Mouse (Mus musculus) neural tube, embryonic 11.5 days (tissue): Measurements from ENCODE around the gene Smarcb1. TPM values are rescaled to one million over a fixed set of nuclear protein-coding genes. Genes with fewer than 3 reads are reported as not detected.

Experiments used
- ATAC-seq: fragments of 200-750 bp; cut with Nextera tagmentation; 2 replicates; pipeline ENCODE4 v1.8.0; 2017; ENCODE audit warnings: moderate number of reproducible peaks, mild to moderate bottlenecking, moderate TSS enrichment, moderate library complexity; ENCODE audit not compliant: insufficient read depth, low FRiP score, low TSS enrichment
- DNase-seq: peaks from one replicate; pipeline ENCODE4 v3.0.0-alpha.2; 2015; ENCODE audit warnings: low spot score
- H3K27ac ChIP-seq: fragments of 300-500 bp; sonication (generic); 2 replicates; pipeline ENCODE4 v1.5.1; 2014; ENCODE audit warnings: low read depth, mild to moderate bottlenecking, low read length
- H3K27me3 ChIP-seq: fragments of 300-500 bp; sonication (generic); 2 replicates; pipeline ENCODE4 v1.6.1; 2014; ENCODE audit warnings: mild to moderate bottlenecking, low read length, mixed read lengths; ENCODE audit not compliant: control insufficient read depth, insufficient read depth
- H3K36me3 ChIP-seq: fragments of 300-500 bp; sonication (generic); 2 replicates; pipeline ENCODE4 v1.6.1; 2014; ENCODE audit warnings: mild to moderate bottlenecking, low read length, moderate library complexity, mixed read lengths; ENCODE audit not compliant: control insufficient read depth, insufficient read depth
- H3K4me1 ChIP-seq: fragments of 300-500 bp; sonication (generic); 2 replicates; pipeline ENCODE4 v1.6.1; 2014; ENCODE audit warnings: low read length, mixed read lengths; ENCODE audit not compliant: control insufficient read depth, insufficient read depth
- H3K4me2 ChIP-seq: fragments of 300-500 bp; sonication (generic); 2 replicates; pipeline ENCODE4 v1.6.1; 2014; ENCODE audit warnings: low read depth, mild to moderate bottlenecking, moderate library complexity
- H3K4me3 ChIP-seq: fragments of 300-500 bp; sonication (generic); 2 replicates; pipeline ENCODE4 v1.5.1; 2014; ENCODE audit warnings: low read depth, low read length
- H3K9ac ChIP-seq: fragments of 300-500 bp; sonication (generic); 2 replicates; pipeline ENCODE4 v1.6.1; 2014; ENCODE audit warnings: mild to moderate bottlenecking, low read length
- H3K9me3 ChIP-seq: fragments of 300-500 bp; sonication (generic); 2 replicates; pipeline ENCODE4 v1.6.1; 2016; ENCODE audit warnings: low read length; ENCODE audit not compliant: control insufficient read depth
- WGBS: fragments of 180-500 bp; shearing (Covaris S2); extraction: QIAGEN DNeasy Blood & Tissue Kit; methylation state at CpG from one replicate; pipeline ENCODE4 v1.1.7; 2014; 5-methylcytosine and 5-hydroxymethylcytosine counted together
- polyA plus RNA-seq: library from polyadenylated mRNA; unstranded; fragments of >200 nt; fragmentation: Nextera tagmentation; extraction: Ambion mirVana; gene quantifications from 2 replicates; pipeline ENCODE4 v1.2.1, GENCODE M21; 2014

The Smarcb1 gene
- polyA plus RNA-seq, 1 experiment from 2014 or later, result 294 TPM

DNA sequence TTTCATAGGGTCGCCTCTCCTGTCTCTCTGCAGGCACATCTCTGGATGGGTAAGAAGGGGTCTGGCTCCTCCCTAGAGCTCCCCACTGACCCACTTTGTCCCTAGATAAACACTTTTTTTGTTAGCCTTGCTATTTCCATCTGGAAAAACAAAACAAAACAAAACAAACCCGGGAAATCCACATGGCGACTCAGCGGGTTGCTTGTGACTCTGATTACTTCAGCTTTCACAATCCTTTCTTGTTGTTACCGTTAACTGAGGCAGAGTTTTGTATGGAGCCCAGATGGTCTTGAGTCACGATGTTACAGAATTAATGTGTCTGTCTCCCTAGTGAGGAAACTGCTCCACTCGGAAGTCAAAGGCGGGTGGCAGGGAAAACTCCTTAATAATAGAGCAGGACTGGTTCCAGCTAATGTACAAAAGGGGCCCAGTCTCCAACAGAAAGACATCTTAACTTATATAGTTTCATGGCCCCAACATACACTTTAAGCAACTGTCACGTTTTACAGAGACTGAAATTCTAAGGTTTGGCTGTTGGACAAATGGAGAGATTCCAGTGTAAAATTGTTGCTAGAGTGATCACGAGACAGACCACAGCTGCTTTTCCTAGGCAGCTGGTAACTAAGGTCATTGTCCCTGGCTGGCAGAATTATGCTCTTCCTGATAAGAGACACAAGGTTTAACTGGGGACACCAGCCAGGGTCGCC lies 22.8 kb upstream of the Smarcb1 start:
- DNase-seq (no peak), ATAC-seq (no peak; the same call in 1 of the 2 replicates)
- H3K9me3 ChIP-seq, result no peaks in the 10 kb centered on the region
- H3K36me3 ChIP-seq, result no peaks in the 10 kb centered on the region
- 25% methylated on average over 11 of the region's 11 CpGs for whole genome bisulfite sequencing
- H3K4me1 ChIP-seq, result peaks cover 6% of the 10 kb centered on the region; the same call in 1 of the 2 replicates
- H3K27me3 ChIP-seq, result no peaks in the 10 kb centered on the region
- no peak overlapping the region for H3K4me3 ChIP-seq
- H3K4me2 ChIP-seq, result no peak overlapping the region
- H3K9ac ChIP-seq, result no peak overlapping the region
- 0 out of 2 replicates have a peak overlapping the region, but pooled peaks have one; percentile 51 for H3K27ac ChIP-seq

DNA sequence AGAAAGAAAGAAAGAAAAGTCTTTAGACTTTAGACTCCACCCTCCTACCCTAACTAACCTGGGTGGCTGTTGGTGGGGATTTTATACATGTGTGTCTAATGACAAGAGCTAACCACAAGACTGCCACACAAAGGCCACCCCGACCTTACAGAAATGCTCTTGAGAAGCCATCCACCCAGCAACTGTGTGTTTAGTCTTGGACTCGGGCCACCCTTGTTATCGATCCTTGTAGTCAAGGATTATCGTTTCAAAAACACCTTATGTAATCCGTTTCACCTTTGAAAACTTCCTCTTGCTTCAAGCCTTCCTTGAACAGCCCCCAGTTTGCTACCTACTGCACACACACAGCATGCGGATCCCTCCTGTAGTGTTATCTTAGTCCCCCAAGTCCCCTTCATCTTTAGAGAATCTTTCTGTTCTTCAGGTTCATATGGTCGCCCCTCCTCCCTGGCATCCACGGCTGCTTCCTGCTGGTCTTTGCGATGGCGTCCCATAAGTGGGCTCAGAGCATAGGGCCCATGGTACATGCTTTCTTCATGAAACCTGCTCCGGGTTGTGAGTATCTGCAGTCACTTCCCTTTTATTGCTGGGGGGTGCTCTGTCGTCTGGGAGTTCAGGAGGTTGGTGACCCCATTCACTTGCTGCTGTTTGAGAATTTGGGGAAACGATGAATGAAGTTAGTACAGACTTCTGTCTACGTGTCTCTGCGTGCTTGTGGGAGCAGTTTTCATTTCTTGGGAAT lies 21.5 kb upstream of the Smarcb1 start, which contains the start of gene Vpreb3:
TSS of gene Vpreb3 (plus strand) at position 322 of the 742 bp plus-strand sequence.
- DNase-seq (no peak), ATAC-seq (no peak)
- H3K4me3 ChIP-seq, result no peak within 1 kb of the TSS
- 81% methylated on average over 15 of the region's 15 CpGs for WGBS
- H3K36me3 ChIP-seq, result no peaks in the 10 kb centered on the region
- H3K4me2 ChIP-seq, result no peak within 1 kb of the TSS
- no peak within 1 kb of the TSS for H3K9ac ChIP-seq
- peaks cover 6% of the 10 kb centered on the region; the same call in 1 of the 2 replicates for H3K4me1 ChIP-seq
- no peaks in the 10 kb centered on the region for H3K27me3 ChIP-seq
- no peaks in the 10 kb centered on the region for H3K9me3 ChIP-seq
- 0 out of 2 replicates have a peak within 1 kb of the TSS, but pooled peaks have one; percentile 51 for H3K27ac ChIP-seq

DNA sequence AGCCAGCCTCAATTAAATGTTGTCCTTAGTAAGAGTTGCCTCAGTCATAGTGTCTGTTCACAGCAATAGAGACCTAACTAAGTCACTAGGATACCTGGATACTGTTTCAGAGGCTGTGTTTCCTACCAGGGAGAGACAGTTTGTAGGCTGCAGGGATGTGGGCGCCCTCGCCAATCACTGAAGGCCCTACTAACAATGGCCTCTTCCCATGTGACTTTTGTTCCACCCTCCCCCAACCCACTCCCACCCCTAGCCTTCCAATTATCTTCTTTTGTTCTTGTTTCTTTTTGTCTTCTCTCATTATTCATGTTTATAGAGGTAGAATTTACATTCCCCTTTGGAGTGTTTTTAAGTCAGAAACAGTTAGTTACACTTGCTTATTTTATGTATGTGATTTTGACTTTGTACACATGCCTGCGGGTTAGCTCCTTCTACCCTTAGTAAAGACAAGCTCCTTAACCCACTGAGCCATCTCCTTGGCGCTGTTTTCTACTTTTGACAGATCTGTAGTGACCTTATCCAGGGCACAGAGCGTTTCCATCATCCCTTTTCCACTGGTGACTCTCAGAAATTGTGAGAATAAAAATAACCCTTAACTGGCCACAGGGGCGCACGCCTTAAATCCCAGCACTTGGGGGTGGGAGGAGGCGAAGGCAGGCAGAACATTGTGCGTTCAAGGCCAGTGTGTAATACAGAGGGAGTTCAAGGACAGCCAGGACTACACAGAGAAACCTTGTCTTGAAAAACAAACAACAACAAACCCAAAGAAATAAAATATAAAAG lies 19.8 kb upstream of the Smarcb1 start:
- Histone ChIP-seq H3K27ac (no peak overlapping the region), H3K9me3 (no peaks in the 10 kb centered on the region)

DNA sequence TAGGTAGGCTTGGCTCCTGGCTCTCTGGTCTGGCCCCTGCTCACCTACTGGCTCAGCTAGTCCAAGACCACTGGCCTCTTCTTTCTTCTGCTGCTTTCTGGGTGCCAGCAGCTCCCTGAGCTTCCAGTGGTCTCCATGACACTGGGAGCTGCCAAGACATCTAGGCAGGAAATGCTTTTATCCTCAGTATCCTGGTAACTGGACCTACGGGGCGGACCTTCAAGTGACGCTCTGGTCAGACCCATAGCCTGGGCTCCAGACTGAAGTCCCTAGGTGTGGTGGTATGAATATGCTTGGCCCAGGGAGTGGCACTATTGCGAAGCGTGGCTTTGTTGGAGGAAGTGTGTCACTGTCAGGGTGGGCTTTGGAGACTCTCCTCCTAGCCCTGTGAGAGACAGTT lies 19.1 kb upstream of the Smarcb1 start, which contains the start of gene Gm867:
TSS of gene Gm867 (minus strand) at position 153 of the 400 bp plus-strand sequence.
- Histone ChIP-seq H3K36me3 (no peaks in the 10 kb centered on the region), H3K4me3 (no peak within 1 kb of the TSS), H3K27ac (no peak within 1 kb of the TSS), H3K27me3 (peaks cover 16% of the 10 kb centered on the region), H3K9me3 (no peaks in the 10 kb centered on the region), H3K4me2 (no peak within 1 kb of the TSS), H3K9ac (no peak within 1 kb of the TSS), H3K4me1 (peaks cover 8% of the 10 kb centered on the region; the same call in 1 of the 2 replicates)
- 87% methylated on average over 5 of the region's 5 CpGs for WGBS
- ATAC-seq (no peak), DNase-seq (no peak)

More for the DNA sequence above, 19.8 kb upstream of the Smarcb1 start:
- 65% methylated on average over 9 of the region's 9 CpGs for WGBS
- no peak for DNase-seq
- H3K27me3 ChIP-seq, result peaks cover 10% of the 10 kb centered on the region
- no peak overlapping the region for H3K4me3 ChIP-seq
- H3K36me3 ChIP-seq, result no peaks in the 10 kb centered on the region
- no peak for ATAC-seq
- H3K4me2 ChIP-seq, result no peak overlapping the region
- no peak overlapping the region for H3K9ac ChIP-seq
- peaks cover 6% of the 10 kb centered on the region; the same call in 1 of the 2 replicates for H3K4me1 ChIP-seq

DNA sequence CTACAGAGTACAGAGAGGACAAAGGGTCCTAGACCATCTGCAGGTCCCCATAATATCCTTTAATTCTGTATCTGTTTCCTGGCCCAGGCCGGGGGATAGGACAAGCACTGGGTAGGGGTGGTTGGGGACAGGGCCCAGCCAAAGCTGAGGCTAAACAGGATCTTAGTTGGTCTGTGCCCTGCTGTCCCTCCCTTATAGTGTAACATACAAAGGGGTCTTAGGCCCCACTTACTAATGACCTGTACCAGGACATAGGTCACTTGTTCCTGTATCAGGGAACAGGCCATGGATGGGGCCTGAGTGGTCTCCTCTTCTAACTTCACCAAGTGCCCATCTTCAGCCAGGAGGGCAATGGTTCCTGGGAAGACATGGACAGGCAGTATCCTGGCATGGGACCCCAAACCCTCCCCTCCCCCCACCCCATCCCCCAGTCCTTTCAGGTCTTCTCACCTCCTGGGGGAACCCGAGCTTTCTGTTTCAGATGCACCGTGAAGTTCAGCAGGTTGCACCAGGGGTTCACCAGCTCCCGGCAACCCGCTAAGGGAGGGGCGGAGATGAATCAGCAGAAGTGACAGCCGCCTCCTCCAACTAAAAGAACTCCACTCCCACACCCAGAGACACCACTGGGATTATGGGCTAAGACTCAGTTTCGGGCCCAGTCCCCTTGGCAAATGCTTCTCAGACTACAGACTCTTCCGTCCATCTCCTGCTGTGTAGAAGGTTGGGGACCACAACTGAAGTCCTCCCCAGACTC lies 18.2 kb upstream of the Smarcb1 start:
- Histone ChIP-seq H3K9ac (no peak overlapping the region), H3K27ac (no peak overlapping the region), H3K4me2 (no peak overlapping the region), H3K27me3 (peaks cover 16% of the 10 kb centered on the region), H3K9me3 (no peaks in the 10 kb centered on the region), H3K36me3 (no peaks in the 10 kb centered on the region), H3K4me1 (peaks cover 12% of the 10 kb centered on the region; the same call in 1 of the 2 replicates), H3K4me3 (no peak overlapping the region)
- 43% methylated on average over 9 of the region's 9 CpGs for WGBS
- ATAC-seq (no peak), DNase-seq (no peak)

DNA sequence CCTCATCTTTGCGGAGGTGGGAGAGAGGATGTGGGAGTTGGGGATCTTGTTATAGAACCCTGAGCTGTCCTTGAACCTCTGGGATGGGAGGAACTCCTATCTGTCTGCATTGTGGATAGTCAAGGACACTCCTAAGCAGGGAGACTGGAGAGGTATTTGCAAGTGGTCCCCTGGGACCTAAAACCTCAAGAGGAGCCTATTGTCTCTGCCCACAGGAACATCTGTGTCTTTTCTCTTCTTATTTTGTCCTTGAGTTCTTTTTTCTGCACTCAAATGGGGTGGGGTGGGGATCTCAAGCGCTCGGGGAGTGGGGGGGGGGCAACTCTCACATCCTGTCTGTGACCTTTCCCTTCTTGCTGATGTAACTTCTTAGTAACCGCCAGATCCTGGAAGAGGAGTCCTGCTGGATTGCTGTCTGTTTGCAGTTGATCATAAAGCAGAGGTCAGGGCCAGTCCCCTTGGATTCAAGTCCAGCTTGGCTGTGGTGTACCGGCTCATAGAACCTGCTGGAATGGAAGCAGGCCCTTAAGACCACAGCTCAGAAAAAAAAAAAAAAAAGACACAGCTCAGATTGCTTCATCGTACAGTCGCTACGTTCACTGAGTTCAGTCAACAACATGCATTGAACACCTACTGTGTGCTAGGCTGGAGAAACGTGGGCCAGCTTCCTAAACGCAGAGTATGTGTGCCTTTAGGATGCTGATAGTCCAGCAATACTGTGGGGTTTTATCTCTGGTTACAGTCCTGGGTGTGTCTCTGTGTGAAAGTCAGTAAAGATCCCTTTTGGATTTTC lies 16.6 kb upstream of the Smarcb1 start:
- 0 out of 2 replicates have a peak, but pooled peaks cover 6% of the 10 kb centered on the region for H3K4me1 ChIP-seq
- H3K4me3 ChIP-seq, result no peak overlapping the region
- ATAC-seq (no peak), DNase-seq (no peak)
- no peaks in the 10 kb centered on the region for H3K36me3 ChIP-seq
- H3K4me2 ChIP-seq, result no peak overlapping the region
- H3K27ac ChIP-seq, result no peak overlapping the region
- H3K9ac ChIP-seq, result no peak overlapping the region
- peaks cover 16% of the 10 kb centered on the region for H3K27me3 ChIP-seq
- WGBS, result 50% methylated on average over 10 of the region's 10 CpGs
- no peaks in the 10 kb centered on the region for H3K9me3 ChIP-seq

DNA sequence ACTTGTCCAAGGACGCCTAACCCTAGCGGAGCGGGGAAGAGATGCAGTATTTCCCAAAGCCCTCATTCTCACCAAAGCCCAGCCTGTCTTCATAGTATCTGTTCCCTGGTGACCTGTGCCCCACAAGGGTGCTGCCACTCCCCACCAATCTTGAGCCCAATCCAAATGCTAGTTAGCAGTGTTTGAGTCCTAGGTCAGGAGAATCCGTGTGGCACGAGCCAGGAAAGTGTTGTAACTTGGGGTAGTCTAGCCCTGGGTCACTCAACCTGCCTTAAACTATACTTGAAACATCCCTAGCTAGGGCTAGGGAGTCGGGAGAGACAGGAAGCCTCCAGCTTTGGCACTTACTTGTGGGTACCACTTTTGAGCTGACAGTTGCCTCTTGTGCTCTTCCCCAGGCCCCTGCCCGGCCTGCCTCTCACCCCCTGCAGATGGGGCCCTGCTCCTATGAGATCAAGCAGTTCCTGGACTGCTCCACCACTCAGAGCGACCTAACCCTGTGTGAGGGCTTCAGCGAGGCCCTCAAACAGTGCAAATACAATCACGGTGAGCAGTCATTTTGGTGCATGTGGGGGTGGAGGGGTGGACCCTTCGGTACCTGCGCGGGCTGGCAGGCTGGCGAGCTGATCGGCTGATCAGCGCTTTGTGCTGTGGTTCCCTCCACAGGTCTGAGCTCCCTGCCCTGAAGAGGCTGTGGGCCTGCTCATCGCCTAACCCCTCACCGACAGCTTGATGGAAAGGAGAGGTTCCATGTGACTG lies 15.7 kb upstream of the Smarcb1 start:
- Histone ChIP-seq H3K4me3 (no peak overlapping the region), H3K36me3 (no peaks in the 10 kb centered on the region), H3K4me1 (peaks cover 12% of the 10 kb centered on the region), H3K4me2 (no peak overlapping the region), H3K27me3 (peaks cover 16% of the 10 kb centered on the region), H3K27ac (no peak overlapping the region), H3K9ac (no peak overlapping the region), H3K9me3 (no peaks in the 10 kb centered on the region)
- WGBS, result 30% methylated on average over 18 of the region's 18 CpGs
- DNase-seq (no peak), ATAC-seq (no peak)
